Mouse (Mus musculus) gastrocnemius, adult 2 months (tissue): ENCODE measurements around the gene Tmem45a. TPM values are rescaled to one million over a fixed set of nuclear protein-coding genes. Genes with fewer than 3 reads are reported as not detected.
A peak's percentile ranks its signal among the peaks of the same experiment; 100 is the strongest.

Experiments
- DNase-seq: peaks from one replicate; pipeline ENCODE4 v3.0.0; 2022
- H3K27ac ChIP-seq: fragments of 200-600 bp; 2 replicates; pipeline ENCODE4 v1.8.1; 2022; ENCODE audit warnings: mild to moderate bottlenecking
- H3K4me3 ChIP-seq: fragments of 200-600 bp; 2 replicates; pipeline ENCODE4 v1.8.1; 2022; ENCODE audit warnings: mild to moderate bottlenecking, moderate library complexity
- CTCF ChIP-seq: fragments of 200-600 bp; IDR thresholded peaks from 2 replicates; pipeline ENCODE4 v1.8.1; 2022; ENCODE audit warnings: antibody characterized with exemption, mild to moderate bottlenecking, moderate library complexity
- intact Hi-C: fragments of 180-260 bp; cut with DNase I; formaldehyde crosslinking; loops from one replicate; pipeline ENCODE4 v1.15.1; 2025
- total RNA-seq, 2 experiments: library from RNA; stranded (reverse); gene quantifications; 2 replicates each; pipeline ENCODE4 v1.2.3; 2021

Tmem45a gene
- total RNA-seq, 2 experiments from 2014 or later, result 1.8 to 2.8 TPM

GRCm38 (mm10) chr16:56785943-56786342 lies 100.0 kb downstream of the Tmem45a start:
- TF ChIP-seq CTCF, result no peak
- no peak for DNase-seq
- Histone ChIP-seq H3K4me3 (no peak overlapping the region), H3K27ac (no peak overlapping the region)
- intact Hi-C loops, result no loop called here

- Histone ChIP-seq H3K27ac (no peak overlapping the region), H3K4me3 (no peak overlapping the region)
- TF ChIP-seq CTCF, result peak; percentile 81
- intact Hi-C loops, result loop anchor here (2.0 to 10.0 kb wide), 3 partner anchors 149 to 396 kb away; partner anchors contain the start of gene Nit2
- DNase-seq, result no peak
Measured at GRCm38 (mm10) chr16:56771163-56772105, 114.5 kb downstream of the Tmem45a start.

Other genes with a start within 250 kb of the Tmem45a start
- 10 to 100 TPM; 43.9 to 45.1 TPM for gene Tfg, start 168.7 kb downstream of the Tmem45a start, total RNA-seq
- not detected for gene Adgrg7, start 90.3 kb downstream of the Tmem45a start, total RNA-seq
- gene Lnp1, start 41.9 kb upstream of the Tmem45a start, total RNA-seq, result not detected
- not detected for gene Tmem45a2, start 185.2 kb upstream of the Tmem45a start, total RNA-seq
- 10 to 100 TPM; 31.6 to 37.4 TPM for gene Tomm70a, start 235.5 kb upstream of the Tmem45a start, total RNA-seq